Mouse (Mus musculus) WW6 (cell line): ENCODE measurements around the gene Slc8a3.
A peak's percentile ranks its signal among the peaks of the same experiment; 100 is the strongest.
"Not testable (repeated sequence)": the region's sequence is repeated elsewhere in the genome, so short reads cannot be mapped to it uniquely, and the experiment has no call there.

Source experiments
- DNase-seq: peaks from one replicate; pipeline ENCODE4 v3.0.0-alpha.2; 2013; ENCODE audit warnings: low read depth, low spot score

Slc8a3 gene

DNA sequence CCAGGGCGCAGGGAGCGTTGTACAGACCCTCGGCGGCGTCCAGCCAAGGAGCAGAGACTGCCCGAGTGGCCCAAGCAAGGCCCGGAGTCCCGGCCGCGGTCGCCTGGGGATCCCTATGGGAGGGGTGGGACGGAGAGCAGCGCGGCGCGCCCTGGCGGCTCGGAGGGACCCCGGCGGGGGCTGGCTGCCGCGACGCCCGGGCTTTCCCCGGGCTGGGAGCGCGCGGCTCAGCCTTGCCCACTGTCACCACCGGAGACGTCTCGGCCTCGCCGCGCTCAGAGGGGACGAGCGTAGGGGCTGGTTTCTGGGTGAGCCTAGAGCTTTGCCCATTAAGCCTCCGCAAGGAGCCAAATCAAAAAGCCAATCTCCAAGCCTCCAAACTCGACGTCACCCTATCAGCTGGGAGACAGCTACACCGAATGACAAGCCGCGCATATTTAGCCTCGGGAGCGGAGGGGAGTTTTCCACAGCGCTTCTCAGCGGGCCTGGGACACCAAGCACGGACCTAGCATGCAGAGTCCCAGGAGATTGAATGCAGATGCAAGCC is at the start of gene Slc8a3:
Gene Slc8a3, minus strand, starts transcription at position 306 of the 547 bp plus-strand sequence.
- peak; percentile 18 for DNase-seq

GRCm38 (mm10) chr12:81379364-81379763 is 46.4 kb upstream of the Slc8a3 start, which contains the start of gene Gm4787:
Gm4787 (minus strand) TSS chr12:81379464.
- DNase-seq: not testable (repeated sequence)

DNA sequence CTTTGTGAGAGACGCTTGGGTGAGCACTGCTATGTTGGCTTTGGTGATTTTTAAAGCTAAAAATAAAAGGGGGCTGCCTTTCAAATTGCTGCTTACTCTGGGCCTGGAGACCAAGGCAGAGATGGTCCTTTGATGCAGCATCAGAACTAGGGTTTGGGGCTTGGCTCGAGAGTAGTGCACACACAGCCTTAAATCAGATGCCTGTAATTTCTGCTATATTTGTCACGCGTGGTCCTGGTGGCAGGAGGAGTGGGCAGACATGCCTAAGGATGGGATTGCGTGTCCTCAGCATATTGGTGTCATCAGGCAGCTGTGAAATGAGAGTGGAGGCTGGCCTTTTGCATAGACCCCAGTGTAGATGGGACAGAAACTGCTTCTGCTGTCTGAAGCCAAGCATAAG is 861 bp upstream of the Slc8a3 start:
- DNase-seq: no peak

GRCm38 (mm10) chr12:81331937-81332874 is 774 bp downstream of the Slc8a3 start:
- peak; percentile 7 for DNase-seq

DNA sequence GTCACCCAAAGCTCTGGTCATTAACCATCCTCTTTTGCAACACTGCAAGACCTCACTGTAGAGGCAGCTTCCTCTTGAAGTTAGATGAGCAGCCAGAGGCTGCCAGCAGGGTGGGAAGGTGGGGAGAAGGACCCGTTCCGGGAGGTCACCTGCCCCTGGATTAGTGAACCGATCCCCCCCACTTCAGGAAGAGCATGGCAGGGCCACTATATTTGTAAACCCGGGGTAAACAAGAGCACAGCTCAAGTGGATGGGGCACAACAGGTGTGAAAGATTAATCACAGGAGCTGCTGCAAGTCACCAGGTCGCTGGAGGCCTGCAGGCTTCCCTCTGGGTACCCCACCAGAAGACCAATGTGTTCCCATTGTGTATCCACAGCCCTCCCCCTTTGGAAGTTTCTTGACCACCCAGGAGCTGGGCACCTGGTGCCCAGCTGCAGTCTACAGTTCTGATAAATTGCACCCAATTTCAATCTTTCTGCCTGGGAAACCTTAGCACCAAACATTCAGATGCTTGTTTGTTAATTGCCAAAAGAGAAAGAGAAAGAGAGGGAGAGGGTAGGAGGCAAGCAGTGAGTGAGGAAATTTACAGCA is 1.8 kb downstream of the Slc8a3 start:
- DNase-seq: no peak

DNA sequence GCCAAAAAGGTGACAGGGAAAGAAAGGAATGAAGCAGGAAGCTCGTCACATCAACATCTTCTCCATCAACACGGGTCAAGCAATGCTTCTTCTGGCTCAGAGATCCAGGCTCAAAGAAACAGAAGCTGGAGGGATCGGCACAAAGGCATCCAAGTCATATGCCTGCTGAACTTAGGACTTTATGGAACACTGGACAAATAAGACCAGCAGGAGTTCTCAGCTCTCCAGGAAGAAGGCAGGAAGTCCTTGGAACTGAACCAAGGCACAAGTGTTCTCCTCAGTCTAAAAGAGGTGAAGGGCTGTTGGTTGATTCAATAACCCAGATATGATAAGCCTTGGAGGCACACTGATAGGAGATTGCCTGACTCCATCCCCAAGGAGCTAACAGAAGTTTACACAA is 8.0 kb downstream of the Slc8a3 start:
- DNase-seq: no peak

DNA sequence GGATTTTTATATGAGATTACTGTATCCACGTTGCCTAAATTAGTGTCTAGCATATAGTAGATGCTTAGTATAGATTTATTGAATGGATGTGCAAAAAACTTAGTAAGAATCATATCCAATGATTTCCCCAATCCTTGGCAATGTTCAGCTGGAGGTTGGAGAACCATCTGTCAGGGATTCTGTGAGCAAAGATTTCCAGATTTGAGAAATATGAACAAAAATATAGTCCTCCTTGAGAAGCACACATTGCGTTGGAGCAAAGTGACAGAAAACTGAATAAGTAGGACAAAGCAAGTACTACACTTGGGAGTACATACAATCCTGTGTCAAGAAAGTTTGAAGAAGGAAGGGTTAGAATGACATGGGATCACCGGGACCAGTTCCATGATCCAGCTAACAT is 8.9 kb downstream of the Slc8a3 start:
- DNase-seq: no peak

DNA sequence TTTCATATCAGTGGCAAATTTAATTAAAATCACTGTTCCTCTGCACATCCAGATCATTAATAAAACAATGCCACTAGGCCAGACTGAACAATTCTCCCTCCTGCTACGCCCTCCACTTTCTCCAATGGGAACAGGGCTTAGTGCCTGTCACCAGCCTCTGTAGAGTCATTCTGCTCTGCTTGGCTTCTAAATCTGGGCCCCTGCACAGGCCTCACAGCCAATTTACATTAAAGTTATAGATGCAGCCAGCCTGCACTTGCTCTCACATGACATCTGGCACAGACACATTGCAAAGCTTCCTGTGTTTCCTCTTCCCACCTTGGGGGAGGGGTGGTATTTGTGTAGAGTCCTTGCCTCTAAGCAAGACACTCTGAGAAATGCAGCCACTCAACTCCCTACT is 12.0 kb downstream of the Slc8a3 start:
- no peak for DNase-seq

- DNase-seq: no peak
Measured at GRCm38 (mm10) chr12:81317811-81318210, 15.2 kb downstream of the Slc8a3 start.

DNA sequence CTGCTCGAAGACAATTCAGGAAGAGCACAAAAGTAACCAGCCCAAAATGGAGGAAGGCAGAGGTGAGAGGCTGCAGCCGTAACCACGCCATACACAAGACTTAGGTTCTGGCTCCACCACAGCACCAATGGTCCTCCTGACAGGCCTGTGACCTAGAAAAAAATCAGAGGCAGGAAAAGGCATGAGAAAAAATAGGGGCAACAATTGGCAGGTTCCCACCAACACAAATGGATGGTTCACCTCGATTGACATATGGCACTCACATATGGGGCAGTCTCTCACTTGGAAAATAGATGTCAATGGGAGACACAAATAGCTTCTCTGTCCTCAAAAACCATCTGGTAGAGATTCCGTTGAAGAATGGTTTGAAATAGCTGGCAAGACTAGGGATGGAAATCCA is 17.0 kb downstream of the Slc8a3 start:
- no peak for DNase-seq

DNA sequence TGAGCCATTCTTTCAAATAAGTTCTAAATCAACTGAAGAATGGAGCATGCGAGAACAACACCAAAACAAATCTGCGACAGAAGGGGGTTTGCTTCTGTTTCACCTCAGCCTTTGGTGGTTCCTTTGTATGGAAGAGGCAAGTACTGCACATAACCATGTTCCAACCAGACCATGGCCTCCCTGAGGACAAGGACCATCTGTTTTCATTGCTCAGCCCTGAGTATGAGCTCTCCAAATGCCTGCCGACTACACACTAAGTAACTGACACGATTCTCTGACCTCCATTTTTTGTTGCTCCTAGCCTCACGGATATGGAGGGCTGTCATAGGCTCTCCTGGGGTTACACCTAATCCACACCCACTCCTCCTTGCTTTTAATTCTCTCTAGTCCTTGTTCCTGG is 29.4 kb downstream of the Slc8a3 start:
- DNase-seq: no peak

DNA sequence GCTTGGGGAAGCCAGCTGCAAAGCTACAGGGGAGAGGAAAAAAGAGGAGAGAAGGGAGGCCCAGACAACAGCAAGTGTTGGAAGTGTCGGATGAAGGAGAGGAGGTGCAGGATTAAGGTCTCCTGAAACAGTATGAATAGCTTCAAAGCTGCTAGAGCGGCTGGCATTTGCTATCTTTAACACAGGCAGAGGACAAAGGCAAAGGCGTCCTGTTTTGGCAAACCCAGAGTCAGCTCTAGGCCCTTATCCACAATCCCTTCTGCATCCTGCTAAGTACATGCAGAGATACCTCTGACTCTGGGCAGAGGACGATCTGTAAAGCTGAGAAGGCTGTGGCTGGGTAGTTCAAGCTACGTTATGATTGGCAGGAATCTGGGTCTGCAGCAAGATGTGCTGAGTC is 38.4 kb downstream of the Slc8a3 start:
- DNase-seq: no peak

DNA sequence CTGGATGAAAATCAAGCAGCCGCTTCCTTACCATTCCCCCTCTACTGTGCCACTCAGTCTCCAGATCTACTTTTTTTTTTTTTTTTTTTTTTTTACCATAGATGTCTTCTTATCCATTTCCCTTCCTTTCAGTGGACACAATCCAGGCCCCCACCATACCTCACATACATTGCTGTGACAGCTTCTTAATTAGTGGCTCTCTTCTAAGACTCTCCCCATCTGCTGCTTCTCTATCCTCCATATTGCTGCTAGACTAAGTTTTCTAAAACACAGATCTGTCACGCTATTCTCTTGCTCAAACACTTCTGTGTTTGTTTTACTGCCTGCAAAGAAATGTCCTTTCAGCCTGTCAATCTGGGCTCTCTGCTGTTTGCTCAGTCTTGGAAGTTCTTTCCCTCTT is 54.9 kb downstream of the Slc8a3 start:
- DNase-seq: no peak

- no peak for DNase-seq
Measured at GRCm38 (mm10) chr12:81274616-81275015, 58.4 kb downstream of the Slc8a3 start.

DNA sequence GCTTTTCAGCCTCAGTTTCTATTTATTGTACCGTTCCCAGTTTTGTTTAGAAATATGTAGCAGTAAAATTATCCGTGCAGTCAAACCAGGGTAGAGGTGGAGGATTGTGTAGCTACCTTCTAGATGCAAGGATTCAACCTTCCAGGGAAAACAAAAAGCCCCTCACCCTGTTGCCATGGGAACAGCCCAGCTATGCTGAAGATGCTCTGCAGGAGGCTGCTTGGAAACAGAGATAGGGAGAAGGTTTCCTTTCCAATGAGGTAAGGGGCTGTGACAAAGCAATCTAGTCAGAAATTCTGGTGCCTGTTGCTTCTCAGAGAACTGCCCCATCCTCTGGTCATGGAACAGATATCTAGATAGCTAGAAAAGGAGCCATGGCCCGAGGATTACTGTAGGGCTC is 59.6 kb downstream of the Slc8a3 start:
- DNase-seq: no peak

GRCm38 (mm10) chr12:81269246-81269645 is 63.7 kb downstream of the Slc8a3 start:
- no peak for DNase-seq

DNA sequence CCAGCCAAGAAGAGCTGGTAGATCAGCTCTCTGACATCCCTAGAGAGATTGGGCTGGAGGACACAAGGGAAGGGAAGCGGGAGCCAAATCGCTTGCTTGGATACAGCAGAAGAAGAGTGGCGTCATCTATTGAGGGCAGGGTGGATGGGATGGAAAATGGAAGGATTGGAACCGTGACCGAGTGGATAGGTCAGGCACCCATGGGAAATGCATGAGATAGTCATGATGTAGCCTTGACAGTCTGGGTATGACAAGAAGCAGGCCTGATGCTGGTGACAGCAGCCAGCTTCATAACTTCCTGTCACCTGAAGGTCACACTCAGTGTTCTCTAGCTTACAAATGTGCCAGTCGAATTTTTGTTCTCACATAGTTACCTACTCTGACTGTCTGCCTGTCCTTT is 70.2 kb downstream of the Slc8a3 start:
- no peak for DNase-seq

DNA sequence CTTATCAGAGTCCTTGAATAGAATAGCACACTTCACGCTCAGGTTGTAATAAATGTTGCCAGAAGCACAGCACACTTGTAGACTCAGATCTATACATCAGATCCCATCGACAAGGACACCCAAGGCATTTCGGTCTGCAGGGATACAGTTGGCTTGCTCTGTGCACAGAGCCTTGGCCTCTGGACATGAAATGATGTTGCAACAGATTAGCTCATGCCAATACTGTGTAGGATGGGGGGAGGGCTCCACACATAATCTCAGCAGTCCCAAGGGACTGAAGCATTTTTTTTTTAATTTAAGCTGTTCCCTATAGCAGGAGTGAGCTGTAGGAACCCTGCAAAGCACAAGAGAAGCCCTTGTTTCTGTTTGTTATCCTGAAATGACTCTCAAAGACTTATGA is 74.8 kb downstream of the Slc8a3 start:
- no peak for DNase-seq

- DNase-seq: no peak
Measured at GRCm38 (mm10) chr12:81245411-81245810, 87.6 kb downstream of the Slc8a3 start.

DNA sequence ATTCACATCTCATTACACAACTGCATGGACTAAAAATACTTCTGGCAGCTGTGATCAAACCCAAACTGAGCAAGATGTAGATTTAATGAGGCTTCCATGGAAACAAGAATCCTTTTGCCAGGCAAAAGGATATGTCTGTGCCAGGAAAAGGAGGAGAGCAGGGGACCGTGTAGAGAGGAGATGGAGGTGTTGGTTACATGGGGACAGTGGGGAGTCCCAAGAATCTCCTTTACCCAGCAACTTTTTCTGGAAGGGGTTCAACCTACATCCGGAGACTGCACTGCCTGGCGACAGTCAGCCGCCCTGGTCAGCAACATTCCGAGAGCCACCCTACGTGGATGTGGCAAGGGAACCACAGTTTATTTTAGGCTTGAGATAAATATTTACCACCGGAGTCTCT is 88.0 kb downstream of the Slc8a3 start:
- DNase-seq: no peak

GRCm38 (mm10) chr12:81244492-81244891 is 88.5 kb downstream of the Slc8a3 start:
- DNase-seq: no peak

DNA sequence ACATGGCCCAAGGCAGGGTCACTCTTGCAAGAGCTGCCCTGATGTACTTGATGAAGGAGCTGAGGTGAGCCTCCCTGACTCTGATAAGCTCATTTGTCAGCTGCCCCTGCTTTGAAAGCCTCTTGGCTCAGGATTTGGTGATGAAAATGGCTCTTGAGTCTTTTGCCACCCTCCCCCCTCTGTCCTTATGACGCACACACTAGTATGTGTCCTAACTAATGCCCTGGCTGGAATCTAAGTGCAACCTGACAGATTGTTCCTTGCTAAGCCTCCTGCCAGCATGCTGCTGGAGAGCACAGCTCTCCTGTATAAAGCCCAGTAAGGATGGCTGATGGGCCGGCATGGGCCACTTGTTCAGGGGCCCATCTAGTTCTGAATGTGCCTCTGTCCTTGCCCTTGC is 91.3 kb downstream of the Slc8a3 start:
- no peak for DNase-seq

DNA sequence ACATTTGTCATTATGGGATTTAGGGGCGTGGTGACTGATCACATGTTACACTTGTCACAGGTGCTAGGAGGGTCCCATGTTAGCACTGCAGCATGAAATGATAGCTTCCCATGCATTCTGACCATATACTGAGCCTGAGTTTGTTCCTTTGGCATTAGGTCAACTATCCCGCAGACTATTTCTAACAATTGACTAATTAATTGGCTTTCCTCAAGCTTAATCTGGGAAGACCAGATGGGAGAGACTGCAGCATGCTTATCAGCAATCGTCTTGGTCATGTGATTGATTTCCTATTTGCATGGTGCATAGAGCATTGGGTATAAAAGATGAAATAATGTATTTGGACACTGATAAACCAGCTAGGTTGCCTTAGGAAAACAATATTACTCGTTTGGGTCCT is 91.9 kb downstream of the Slc8a3 start:
- DNase-seq: no peak
